Mouse (Mus musculus) layer of hippocampus, adult 9-10 months (tissue): ENCODE data around the gene Cd99l2.
A peak's percentile ranks its signal among the peaks of the same experiment; 100 is the strongest.

Experiments used
- DNase-seq: peaks from one replicate; pipeline ENCODE4 v3.0.0; 2022; ENCODE audit warnings: low spot score

The Cd99l2 gene

GRCm38 (mm10) chrX:71468639-71469295 lies 23.9 kb downstream of the Cd99l2 start:
- no peak for DNase-seq

GRCm38 (mm10) chrX:71467491-71467890 lies 25.2 kb downstream of the Cd99l2 start:
- DNase-seq = no peak

GRCm38 (mm10) chrX:71465417-71465816 lies 27.2 kb downstream of the Cd99l2 start:
- no peak for DNase-seq

GRCm38 (mm10) chrX:71464138-71464826 lies 28.4 kb downstream of the Cd99l2 start:
- DNase-seq = no peak

DNA sequence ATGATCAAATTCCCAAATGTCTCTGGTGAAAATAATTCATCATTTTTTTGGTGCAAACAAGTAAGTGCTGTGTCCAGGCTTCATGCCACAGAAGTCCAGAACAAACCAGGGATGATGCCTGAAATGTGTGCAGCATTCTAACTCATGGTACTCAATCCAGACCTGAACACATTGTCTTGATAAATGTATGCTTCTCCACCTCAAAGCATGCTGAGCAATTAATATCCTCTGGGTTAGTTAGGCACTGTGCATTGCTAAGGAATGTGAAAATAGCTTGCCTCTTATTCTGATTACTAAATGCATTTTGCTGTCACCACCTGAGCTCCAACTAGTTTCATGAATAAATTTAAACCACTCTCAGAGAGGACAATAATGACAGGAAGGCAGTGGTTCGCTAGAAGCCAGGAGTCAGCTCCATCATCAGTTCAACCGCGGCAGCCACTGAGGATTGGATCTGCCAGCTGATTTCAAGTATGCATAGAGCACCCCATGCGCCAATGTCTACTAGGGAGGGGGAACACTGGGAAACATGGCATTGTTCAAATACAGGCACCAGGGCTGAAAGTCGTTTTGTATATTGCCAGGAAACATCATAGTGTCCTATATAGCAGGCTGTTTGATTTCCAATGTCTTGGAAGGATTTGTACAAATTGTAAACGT lies 36.4 kb downstream of the Cd99l2 start:
- DNase-seq = no peak

GRCm38 (mm10) chrX:71442916-71443315 lies 49.7 kb downstream of the Cd99l2 start:
- DNase-seq = no peak

GRCm38 (mm10) chrX:71439473-71439872 lies 53.2 kb downstream of the Cd99l2 start:
- DNase-seq = no peak

DNA sequence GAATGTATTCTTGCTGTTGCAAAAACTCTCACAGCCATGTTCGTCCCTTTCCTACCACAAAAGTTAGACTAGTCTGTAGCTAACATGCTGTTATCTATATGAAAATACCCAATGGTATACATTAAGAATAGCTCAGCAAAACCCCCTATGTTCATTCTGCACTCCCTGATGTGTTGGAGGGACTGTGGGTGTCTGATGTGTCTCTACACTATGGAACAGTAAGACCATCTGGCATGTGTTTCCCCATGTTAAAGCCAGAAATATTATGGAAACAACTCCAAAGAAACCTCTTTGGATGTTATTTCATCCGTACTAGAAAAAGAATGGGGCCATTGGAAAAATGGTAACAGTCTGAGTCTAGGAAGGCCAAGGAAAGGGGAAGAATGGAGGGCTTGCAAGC lies 57.1 kb downstream of the Cd99l2 start:
- DNase-seq = no peak

DNA sequence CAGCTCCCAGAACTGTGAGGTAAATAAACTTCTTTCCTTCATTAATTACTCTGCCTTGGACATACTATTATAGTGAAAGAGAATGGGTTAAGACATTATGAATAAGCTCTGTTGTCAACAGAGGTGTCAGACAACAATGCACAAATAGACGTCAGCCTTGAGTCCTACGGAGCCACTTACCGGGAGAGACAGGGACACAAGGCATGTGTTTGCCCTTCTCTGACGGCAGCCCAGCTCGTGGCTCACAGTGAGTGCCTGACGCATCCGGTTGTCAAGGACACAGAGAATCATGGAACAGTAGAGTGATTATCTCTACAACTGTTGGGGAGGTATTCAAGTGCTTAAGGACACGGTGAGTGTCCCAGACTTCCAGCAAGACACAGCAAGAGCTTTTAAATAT lies 57.8 kb downstream of the Cd99l2 start:
- no peak for DNase-seq

DNA sequence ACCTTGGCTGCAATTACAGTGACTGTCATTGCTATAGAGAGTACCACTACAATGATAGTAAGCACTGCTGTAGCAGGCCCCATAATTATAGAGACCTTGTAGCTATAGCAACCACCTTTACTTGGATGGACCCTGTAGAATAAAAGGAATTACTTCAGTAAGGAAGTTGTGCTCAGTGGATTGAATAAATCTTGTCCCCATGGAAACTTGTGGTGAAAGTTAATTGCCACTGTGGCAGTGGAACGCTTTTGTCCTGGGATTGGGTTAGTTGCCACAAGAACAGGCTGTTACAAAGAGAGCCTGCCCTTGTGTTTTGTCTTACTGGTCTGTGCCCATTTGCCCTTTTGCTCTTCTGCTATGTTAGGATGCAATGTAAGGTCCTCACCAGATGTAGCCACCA lies 58.2 kb downstream of the Cd99l2 start:
- DNase-seq = no peak

- DNase-seq = no peak
Measured at GRCm38 (mm10) chrX:71430900-71431299, 61.7 kb downstream of the Cd99l2 start.

GRCm38 (mm10) chrX:71427491-71427890 lies 65.2 kb downstream of the Cd99l2 start:
- DNase-seq = no peak

- peak; percentile 55 for DNase-seq
Measured at GRCm38 (mm10) chrX:71425746-71426519, 66.7 kb downstream of the Cd99l2 start.

DNA sequence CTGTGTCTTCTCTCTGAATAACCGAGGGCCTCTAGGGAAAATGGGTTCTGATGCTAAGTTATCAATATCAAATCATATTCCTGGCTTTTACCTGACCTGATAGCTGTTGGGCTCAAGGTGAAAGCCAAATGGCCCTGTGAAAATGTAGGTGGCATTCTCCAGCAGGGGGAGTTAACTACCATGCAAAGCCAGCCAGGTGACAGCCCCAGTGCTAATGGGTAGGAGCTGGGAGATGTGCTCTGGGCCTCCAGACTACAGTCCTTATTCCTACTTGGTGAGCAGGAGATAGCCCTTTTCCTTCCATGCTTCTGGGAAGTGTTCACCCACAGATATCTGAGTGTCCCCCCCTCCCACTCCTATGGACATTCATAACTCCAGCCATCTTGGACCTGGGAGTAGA lies 67.8 kb downstream of the Cd99l2 start:
- DNase-seq = no peak

DNA sequence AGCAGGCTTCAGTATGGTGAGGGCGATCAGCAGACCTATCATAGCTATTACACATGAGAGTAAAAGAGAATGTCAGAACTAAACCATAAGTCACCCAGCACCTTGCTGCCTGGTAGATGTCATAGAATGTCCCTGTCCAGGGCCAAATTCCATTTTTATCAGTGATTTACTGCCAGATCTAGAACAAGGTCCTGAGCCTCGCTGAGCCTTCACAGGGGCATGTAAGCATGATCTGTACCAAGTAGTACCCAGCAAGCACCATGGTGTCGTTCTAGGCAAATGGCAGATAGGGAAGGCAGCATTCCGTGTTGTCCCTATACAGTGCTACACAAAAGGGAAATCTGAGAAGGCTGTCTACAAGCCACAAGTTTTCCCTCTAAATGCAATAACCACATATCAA lies 79.0 kb downstream of the Cd99l2 start:
- DNase-seq = no peak

GRCm38 (mm10) chrX:71412776-71413175 lies 79.9 kb downstream of the Cd99l2 start:
- no peak for DNase-seq

DNA sequence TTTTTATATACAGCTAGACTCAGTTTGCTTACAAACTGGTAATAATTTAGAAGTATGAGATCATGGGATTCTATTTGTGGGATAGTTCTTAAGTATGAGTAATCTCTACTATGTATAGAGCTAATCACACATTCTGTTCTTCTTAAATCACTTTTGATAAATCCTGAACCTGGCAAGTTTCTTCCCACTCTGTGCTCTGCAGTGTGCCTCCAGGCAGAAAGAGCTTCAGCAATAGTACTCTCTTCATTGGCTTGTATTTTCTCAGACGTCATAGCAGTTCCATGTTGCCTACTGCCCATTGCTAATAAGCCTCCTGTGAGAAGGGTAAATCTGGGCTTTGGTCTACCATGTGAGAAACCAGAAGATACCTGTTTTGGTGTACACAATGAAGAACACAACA lies 84.3 kb downstream of the Cd99l2 start:
- no peak for DNase-seq

DNA sequence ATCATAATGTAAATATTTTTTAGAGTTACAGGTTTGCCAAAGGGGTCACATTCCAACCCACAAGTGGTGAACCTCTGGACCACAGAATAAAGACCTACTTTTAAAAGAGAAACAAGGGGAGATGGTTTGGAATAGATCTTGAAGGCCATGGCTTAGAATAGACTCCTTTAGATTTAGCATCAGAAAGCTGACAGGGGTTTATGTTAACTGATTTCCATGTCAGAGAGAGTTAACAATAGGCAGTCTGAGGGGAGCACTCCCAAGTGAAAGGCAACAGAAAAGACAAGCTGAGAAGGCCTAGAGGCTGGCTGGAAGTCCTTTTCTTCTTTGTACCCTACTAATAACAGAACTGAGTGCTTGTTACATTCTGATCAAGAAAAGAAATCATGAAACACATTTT lies 86.4 kb downstream of the Cd99l2 start:
- no peak for DNase-seq

- no peak for DNase-seq
Measured at GRCm38 (mm10) chrX:71396326-71396725, 96.3 kb downstream of the Cd99l2 start.

DNA sequence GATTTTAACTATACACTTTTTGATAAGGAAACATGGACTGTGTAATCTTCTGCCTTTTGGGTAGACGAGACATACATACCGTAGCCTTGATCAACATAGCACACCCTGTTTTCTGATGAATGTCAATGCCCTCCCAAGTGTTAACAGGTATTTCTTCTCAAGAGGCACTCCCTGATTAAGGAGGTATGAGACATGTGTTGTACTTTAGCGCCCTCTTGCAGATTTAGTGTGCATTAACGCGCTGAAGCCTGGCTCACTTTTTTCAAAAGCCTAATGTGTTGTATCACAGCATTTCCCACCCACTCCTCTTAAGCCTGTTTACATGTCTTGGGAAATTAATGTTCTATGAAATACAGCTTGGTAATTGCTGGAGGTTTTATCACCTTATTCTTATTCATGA lies 111.1 kb downstream of the Cd99l2 start:
- no peak for DNase-seq

- DNase-seq = no peak
Measured at GRCm38 (mm10) chrX:71378435-71378834, 114.2 kb downstream of the Cd99l2 start.

DNA sequence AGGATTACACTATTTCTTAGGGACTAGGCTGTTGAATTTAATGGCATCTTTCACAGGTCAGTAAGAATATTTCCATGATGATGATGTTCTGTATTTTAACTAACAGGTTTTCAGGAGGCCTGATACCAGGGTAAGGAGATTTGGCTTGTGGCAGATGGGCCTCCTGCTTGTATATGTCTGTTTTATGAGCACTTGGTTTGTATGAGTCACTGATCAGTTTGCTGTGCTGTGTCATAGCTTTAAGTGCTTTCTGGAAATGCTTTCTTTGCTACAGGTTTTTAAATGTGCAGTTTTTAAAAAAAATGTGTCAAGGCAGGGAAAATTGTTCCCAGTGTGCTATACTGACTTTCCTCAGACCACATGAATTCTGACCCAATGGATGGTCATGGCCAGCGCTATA lies 115.9 kb downstream of the Cd99l2 start:
- no peak for DNase-seq
